Comparison of ENCODE assay signal across 20 mouse cellular contexts in the genomic region with DNA sequence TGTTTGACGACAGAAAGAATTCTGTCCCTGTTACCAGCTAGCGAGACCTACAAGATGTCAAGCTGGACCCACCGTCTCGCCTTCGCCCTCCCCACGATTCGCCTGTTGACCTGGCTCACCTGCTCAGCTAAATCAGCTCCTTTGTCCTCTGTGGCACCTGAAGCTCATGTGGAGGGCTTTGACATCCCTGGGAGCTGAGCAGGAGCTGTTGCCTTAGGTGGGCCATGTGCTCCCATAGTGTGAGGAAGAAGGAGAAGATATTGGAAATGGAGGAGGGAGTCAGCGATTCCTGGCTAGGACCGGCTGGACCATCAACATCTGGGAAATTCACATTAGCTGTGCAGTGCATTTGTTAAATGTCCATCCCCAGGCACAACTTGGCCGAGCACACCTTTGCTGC.
"Had no signal": no experiment of that assay in that cellular context is flagged by ENCODE, and none has a peak within 500 bp of the region (broad histone marks: within the 10 kb centered on the region; RNA-seq: fewer than 3 reads in every experiment).

No protein-coding gene starts in this region.

- H3K4me1 ChIP-seq: lung, embryonic 15.5 days; midbrain, embryonic 13.5 days; midbrain, embryonic 15.5 days; neural tube, embryonic 13.5 days; neural tube, embryonic 15.5 days had no signal

- H3K4me2 ChIP-seq: lung, embryonic 15.5 days; midbrain, embryonic 11.5 days; midbrain, embryonic 13.5 days; midbrain, embryonic 15.5 days; neural tube, embryonic 13.5 days; neural tube, embryonic 15.5 days had no signal

- DNase-seq: liver, postnatal 0 days; lung, adult 2 months; lung, postnatal 14 days; lung, postnatal 36 days; retina, postnatal 1 day; right cerebral cortex, adult 18-20 months; right cerebral cortex, postnatal 25 days; right cerebral cortex, postnatal 4 days; spleen, adult 18-20 months; thymus, adult 18-20 months; thymus, postnatal 14 days; thymus, postnatal 36 days had no signal

- H3K4me3 ChIP-seq: lung, embryonic 15.5 days; midbrain, embryonic 13.5 days; midbrain, embryonic 15.5 days; neural tube, embryonic 13.5 days; neural tube, embryonic 15.5 days had no signal

- H3K27ac ChIP-seq: lung, embryonic 15.5 days; macrophage; midbrain, embryonic 13.5 days; midbrain, embryonic 15.5 days; neural tube, embryonic 13.5 days; neural tube, embryonic 15.5 days had no signal

- H3K27me3 ChIP-seq: lung, embryonic 15.5 days; midbrain, embryonic 13.5 days; midbrain, embryonic 15.5 days; neural tube, embryonic 13.5 days; neural tube, embryonic 15.5 days had no signal

- H3K9ac ChIP-seq: liver, postnatal 0 days; lung, embryonic 15.5 days; midbrain, embryonic 13.5 days; midbrain, embryonic 15.5 days; neural tube, embryonic 13.5 days; neural tube, embryonic 15.5 days had no signal

- H3K9me3 ChIP-seq: lung, embryonic 15.5 days; midbrain, embryonic 13.5 days; midbrain, embryonic 15.5 days; neural tube, embryonic 13.5 days; neural tube, embryonic 15.5 days had no signal

- ATAC-seq: liver, postnatal 0 days; lung, postnatal 0 days; midbrain, embryonic 13.5 days; midbrain, embryonic 15.5 days had no signal
